Mouse (Mus musculus): ENCODE measurements around the gene Myo1b. TPM values are rescaled to one million over a fixed set of nuclear protein-coding genes. Genes with fewer than 3 reads are reported as not detected.

The Myo1b gene
- polyA plus RNA-seq, 1 experiment from 2014 or later: 69.9 TPM

GRCm38 (mm10) chr1:51747494-51747893, 168.4 kb downstream of the Myo1b start:
- Histone ChIP-seq H3K9me3 (ENCODE audit: control insufficient read depth, low read length) (no peaks in the 10 kb centered on the region), H3K27me3 (replicated peaks; ENCODE audit: control insufficient read depth, insufficient read depth, low read length) (no peaks in the 10 kb centered on the region), H3K4me2 (ENCODE audit: low read length) (no peak overlapping the region), H3K27ac (ENCODE audit: low read depth) (no peak overlapping the region), H3K9ac (ENCODE audit: low read length) (no peak overlapping the region), H3K36me3 (ENCODE audit: control insufficient read depth, insufficient read depth, low read length) (peaks cover 30% of the 10 kb centered on the region), H3K4me1 (replicated peaks; ENCODE audit: control insufficient read depth, insufficient read depth, low read length) (0 out of 2 replicates have a peak, but pooled peaks cover 5% of the 10 kb centered on the region), H3K4me3 (ENCODE audit: low read depth, low read length) (no peak overlapping the region)
- no peak for ATAC-seq (replicated peaks; ENCODE audit: low FRiP score, low TSS enrichment, low read depth)
- WGBS: 16% methylated on average over 12 of the region's 12 CpGs
- no peak for DNase-seq (ENCODE audit: low spot score)

- no peaks in the 10 kb centered on the region for H3K9me3 ChIP-seq (ENCODE audit: control insufficient read depth, low read length)
- H3K27ac ChIP-seq (ENCODE audit: low read depth): no peak overlapping the region
- DNase-seq (ENCODE audit: low spot score) (no peak), ATAC-seq (replicated peaks; ENCODE audit: low FRiP score, low TSS enrichment, low read depth) (no peak)
- 0 out of 2 replicates have a peak, but pooled peaks cover 5% of the 10 kb centered on the region for H3K4me1 ChIP-seq (replicated peaks; ENCODE audit: control insufficient read depth, insufficient read depth, low read length)
- H3K4me3 ChIP-seq (ENCODE audit: low read depth, low read length): no peak overlapping the region
- H3K4me2 ChIP-seq (ENCODE audit: low read length): no peak overlapping the region
- H3K9ac ChIP-seq (ENCODE audit: low read length): no peak overlapping the region
- no peaks in the 10 kb centered on the region for H3K27me3 ChIP-seq (replicated peaks; ENCODE audit: control insufficient read depth, insufficient read depth, low read length)
- WGBS: 94% methylated on average over 15 of the region's 15 CpGs
- peaks cover 30% of the 10 kb centered on the region for H3K36me3 ChIP-seq (ENCODE audit: control insufficient read depth, insufficient read depth, low read length)
Measured at GRCm38 (mm10) chr1:51746711-51747240, 169.1 kb downstream of the Myo1b start.

GRCm38 (mm10) chr1:51743756-51744425, 172.0 kb downstream of the Myo1b start:
- WGBS: 98% methylated on average over 3 of the region's 3 CpGs

GRCm38 (mm10) chr1:51742586-51742985, 173.3 kb downstream of the Myo1b start:
- no peaks in the 10 kb centered on the region for H3K27me3 ChIP-seq (replicated peaks; ENCODE audit: control insufficient read depth, insufficient read depth, low read length)
- H3K9me3 ChIP-seq (ENCODE audit: control insufficient read depth, low read length): no peaks in the 10 kb centered on the region
- H3K4me3 ChIP-seq (ENCODE audit: low read depth, low read length): no peak overlapping the region
- ATAC-seq (replicated peaks; ENCODE audit: low FRiP score, low TSS enrichment, low read depth) (no peak), DNase-seq (ENCODE audit: low spot score) (no peak)
- H3K9ac ChIP-seq (ENCODE audit: low read length): no peak overlapping the region
- peaks cover 10% of the 10 kb centered on the region; the same call in 1 of the 2 replicates for H3K36me3 ChIP-seq (ENCODE audit: control insufficient read depth, insufficient read depth, low read length)
- H3K4me1 ChIP-seq (replicated peaks; ENCODE audit: control insufficient read depth, insufficient read depth, low read length): no peaks in the 10 kb centered on the region
- 100% methylated on average over 1 of the region's 1 CpGs for WGBS
- no peak overlapping the region for H3K27ac ChIP-seq (ENCODE audit: low read depth)
- H3K4me2 ChIP-seq (ENCODE audit: low read length): no peak overlapping the region

More at GRCm38 (mm10) chr1:51743756-51744425, 172.0 kb downstream of the Myo1b start:
- Histone ChIP-seq H3K27ac (ENCODE audit: low read depth) (no peak overlapping the region), H3K4me3 (ENCODE audit: low read depth, low read length) (no peak overlapping the region), H3K27me3 (replicated peaks; ENCODE audit: control insufficient read depth, insufficient read depth, low read length) (no peaks in the 10 kb centered on the region), H3K4me2 (ENCODE audit: low read length) (no peak overlapping the region), H3K9ac (ENCODE audit: low read length) (no peak overlapping the region), H3K36me3 (ENCODE audit: control insufficient read depth, insufficient read depth, low read length) (peaks cover 15% of the 10 kb centered on the region), H3K4me1 (replicated peaks; ENCODE audit: control insufficient read depth, insufficient read depth, low read length) (0 out of 2 replicates have a peak, but pooled peaks cover 5% of the 10 kb centered on the region), H3K9me3 (ENCODE audit: control insufficient read depth, low read length) (no peaks in the 10 kb centered on the region)
- ATAC-seq (replicated peaks; ENCODE audit: low FRiP score, low TSS enrichment, low read depth) (no peak), DNase-seq (ENCODE audit: low spot score) (no peak)

GRCm38 (mm10) chr1:51740626-51741231, 175.1 kb downstream of the Myo1b start:
- Histone ChIP-seq H3K9me3 (ENCODE audit: control insufficient read depth, low read length) (no peaks in the 10 kb centered on the region), H3K9ac (ENCODE audit: low read length) (no peak overlapping the region), H3K36me3 (ENCODE audit: control insufficient read depth, insufficient read depth, low read length) (peaks cover 5% of the 10 kb centered on the region; the same call in 1 of the 2 replicates), H3K4me2 (ENCODE audit: low read length) (no peak overlapping the region), H3K27ac (ENCODE audit: low read depth) (no peak overlapping the region), H3K4me1 (replicated peaks; ENCODE audit: control insufficient read depth, insufficient read depth, low read length) (no peaks in the 10 kb centered on the region), H3K27me3 (replicated peaks; ENCODE audit: control insufficient read depth, insufficient read depth, low read length) (no peaks in the 10 kb centered on the region), H3K4me3 (ENCODE audit: low read depth, low read length) (no peak overlapping the region)
- WGBS: 83% methylated on average over 10 of the region's 10 CpGs
- DNase-seq (ENCODE audit: low spot score) (no peak), ATAC-seq (replicated peaks; ENCODE audit: low FRiP score, low TSS enrichment, low read depth) (no peak)

GRCm38 (mm10) chr1:51739252-51739852, 176.5 kb downstream of the Myo1b start:
- Histone ChIP-seq H3K9ac (ENCODE audit: low read length) (no peak overlapping the region), H3K4me3 (ENCODE audit: low read depth, low read length) (no peak overlapping the region), H3K36me3 (ENCODE audit: control insufficient read depth, insufficient read depth, low read length) (no peaks in the 10 kb centered on the region; the same call in 1 of the 2 replicates), H3K4me1 (replicated peaks; ENCODE audit: control insufficient read depth, insufficient read depth, low read length) (no peaks in the 10 kb centered on the region), H3K9me3 (ENCODE audit: control insufficient read depth, low read length) (no peaks in the 10 kb centered on the region), H3K4me2 (ENCODE audit: low read length) (no peak overlapping the region), H3K27me3 (replicated peaks; ENCODE audit: control insufficient read depth, insufficient read depth, low read length) (no peaks in the 10 kb centered on the region), H3K27ac (ENCODE audit: low read depth) (no peak overlapping the region)
- 67% methylated on average over 5 of the region's 5 CpGs for WGBS
- no peak for ATAC-seq (replicated peaks; ENCODE audit: low FRiP score, low TSS enrichment, low read depth)
- no peak for DNase-seq (ENCODE audit: low spot score)

- Histone ChIP-seq H3K4me2 (ENCODE audit: low read length) (no peak overlapping the region), H3K4me1 (replicated peaks; ENCODE audit: control insufficient read depth, insufficient read depth, low read length) (no peaks in the 10 kb centered on the region), H3K9ac (ENCODE audit: low read length) (no peak overlapping the region), H3K27ac (ENCODE audit: low read depth) (no peak overlapping the region), H3K9me3 (ENCODE audit: control insufficient read depth, low read length) (0 out of 2 replicates have a peak, but pooled peaks cover 3% of the 10 kb centered on the region), H3K36me3 (ENCODE audit: control insufficient read depth, insufficient read depth, low read length) (no peaks in the 10 kb centered on the region), H3K4me3 (ENCODE audit: low read depth, low read length) (no peak overlapping the region), H3K27me3 (replicated peaks; ENCODE audit: control insufficient read depth, insufficient read depth, low read length) (no peaks in the 10 kb centered on the region)
- WGBS: 65% methylated on average over 2 of the region's 2 CpGs
- DNase-seq (ENCODE audit: low spot score): no peak
- ATAC-seq (replicated peaks; ENCODE audit: low FRiP score, low TSS enrichment, low read depth): no peak
Measured at GRCm38 (mm10) chr1:51736822-51737221, 179.0 kb downstream of the Myo1b start.

- 86% methylated on average over 6 of the region's 6 CpGs for WGBS
- ATAC-seq (replicated peaks; ENCODE audit: low FRiP score, low TSS enrichment, low read depth): no peak
Measured at GRCm38 (mm10) chr1:51734721-51735120, 181.2 kb downstream of the Myo1b start.

More at GRCm38 (mm10) chr1:51734721-51735120, 181.2 kb downstream of the Myo1b start:
- Histone ChIP-seq H3K9me3 (ENCODE audit: control insufficient read depth, low read length) (0 out of 2 replicates have a peak, but pooled peaks cover 6% of the 10 kb centered on the region), H3K4me1 (replicated peaks; ENCODE audit: control insufficient read depth, insufficient read depth, low read length) (no peaks in the 10 kb centered on the region), H3K27me3 (replicated peaks; ENCODE audit: control insufficient read depth, insufficient read depth, low read length) (no peaks in the 10 kb centered on the region), H3K9ac (ENCODE audit: low read length) (no peak overlapping the region), H3K4me2 (ENCODE audit: low read length) (no peak overlapping the region), H3K36me3 (ENCODE audit: control insufficient read depth, insufficient read depth, low read length) (no peaks in the 10 kb centered on the region), H3K27ac (ENCODE audit: low read depth) (no peak overlapping the region), H3K4me3 (ENCODE audit: low read depth, low read length) (no peak overlapping the region)
- no peak for DNase-seq (ENCODE audit: low spot score)
